Mouse (Mus musculus) forebrain, embryonic 11.5 days (tissue): ENCODE results near the gene Sh2d1b2. TPM values are rescaled to one million over a fixed set of nuclear protein-coding genes. Genes with fewer than 3 reads are reported as not detected.
"Not testable (repeated sequence)": the region's sequence is repeated elsewhere in the genome, so short reads cannot be mapped to it uniquely, and the experiment has no call there.

Source experiments
- ATAC-seq: fragments of 200-750 bp; cut with Nextera tagmentation; replicated peaks from 2 replicates; pipeline ENCODE4 v1.8.0; 2017; ENCODE audit warnings: moderate TSS enrichment; ENCODE audit not compliant: low FRiP score
- DNase-seq: peaks from one replicate; pipeline ENCODE4 v3.0.0-alpha.2; 2017; ENCODE audit warnings: low spot score
- H3K27ac ChIP-seq: fragments of 300-500 bp; sonication (generic); 2 replicates; pipeline ENCODE4 v1.5.1; 2014; ENCODE audit warnings: low read depth, low read length
- H3K27me3 ChIP-seq: fragments of 300-500 bp; sonication (generic); 2 replicates; pipeline ENCODE4 v1.6.1; 2014; ENCODE audit warnings: mild to moderate bottlenecking, low read length, mixed read lengths; ENCODE audit not compliant: control insufficient read depth, insufficient read depth
- H3K36me3 ChIP-seq: fragments of 300-500 bp; sonication (generic); 2 replicates; pipeline ENCODE4 v1.6.1; 2014; ENCODE audit warnings: mild to moderate bottlenecking, low read length, moderate library complexity, mixed read lengths; ENCODE audit not compliant: control insufficient read depth, insufficient read depth
- H3K4me1 ChIP-seq: fragments of 300-500 bp; sonication (generic); replicated peaks from 2 replicates; pipeline ENCODE4 v1.6.1; 2014; ENCODE audit warnings: low read length, mixed read lengths; ENCODE audit not compliant: control insufficient read depth, insufficient read depth
- H3K4me2 ChIP-seq: fragments of 300-500 bp; sonication (generic); 2 replicates; pipeline ENCODE4 v1.6.1; 2014; ENCODE audit warnings: low read depth, mild to moderate bottlenecking, low read length, moderate library complexity, mixed read lengths; ENCODE audit not compliant: severe bottlenecking
- H3K4me3 ChIP-seq: fragments of 300-500 bp; sonication (generic); 2 replicates; pipeline ENCODE4 v1.5.1; 2014; ENCODE audit warnings: low read depth, low read length
- H3K9ac ChIP-seq: fragments of 300-500 bp; sonication (generic); 2 replicates; pipeline ENCODE4 v1.6.1; 2014; ENCODE audit warnings: low read length
- H3K9me3 ChIP-seq: fragments of 300-500 bp; sonication (generic); 2 replicates; pipeline ENCODE4 v1.6.1; 2016; ENCODE audit warnings: low read length, mixed read lengths; ENCODE audit not compliant: control insufficient read depth
- WGBS: fragments of 180-500 bp; shearing (Covaris S2); extraction: QIAGEN DNeasy Blood & Tissue Kit; methylation state at CpG from one replicate; pipeline ENCODE4 v1.1.7; 2014; 5-methylcytosine and 5-hydroxymethylcytosine counted together
- polyA plus RNA-seq: library from polyadenylated mRNA; unstranded; fragments of >200 nt; fragmentation: Nextera tagmentation; extraction: Ambion mirVana; gene quantifications from 2 replicates; pipeline ENCODE4 v1.2.1, GENCODE M21; 2014

Sh2d1b2 gene
- 0.07 TPM in 1 of 2 replicates, not detected in the other for polyA plus RNA-seq

DNA sequence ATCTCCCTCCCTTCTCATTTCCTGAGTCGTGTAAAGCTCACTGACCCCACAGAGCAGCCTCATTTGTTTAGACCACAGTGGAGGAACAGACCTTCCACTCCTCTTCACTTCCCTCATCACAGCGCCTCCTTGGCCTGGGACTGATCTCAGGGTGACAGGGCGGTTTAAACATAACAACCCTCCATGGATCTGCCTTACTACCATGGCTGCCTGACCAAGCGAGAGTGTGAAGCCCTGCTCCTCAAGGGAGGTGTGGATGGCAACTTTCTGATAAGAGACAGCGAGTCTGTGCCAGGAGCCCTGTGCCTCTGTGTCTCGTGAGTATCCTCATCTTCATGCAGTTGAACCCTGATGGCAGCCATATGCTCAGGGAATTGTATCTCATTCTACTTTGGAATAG lies at the start of gene Sh2d1b2:
TSS of gene Sh2d1b2 (plus strand) at position 62 of the 400 bp plus-strand sequence.
- not testable (repeated sequence) for H3K4me1 ChIP-seq, H3K4me2 ChIP-seq, H3K9me3 ChIP-seq, H3K36me3 ChIP-seq, H3K27ac ChIP-seq, H3K9ac ChIP-seq, H3K27me3 ChIP-seq, DNase-seq, ATAC-seq, H3K4me3 ChIP-seq
- 83% methylated on average over 5 of the region's 6 CpGs for WGBS

DNA sequence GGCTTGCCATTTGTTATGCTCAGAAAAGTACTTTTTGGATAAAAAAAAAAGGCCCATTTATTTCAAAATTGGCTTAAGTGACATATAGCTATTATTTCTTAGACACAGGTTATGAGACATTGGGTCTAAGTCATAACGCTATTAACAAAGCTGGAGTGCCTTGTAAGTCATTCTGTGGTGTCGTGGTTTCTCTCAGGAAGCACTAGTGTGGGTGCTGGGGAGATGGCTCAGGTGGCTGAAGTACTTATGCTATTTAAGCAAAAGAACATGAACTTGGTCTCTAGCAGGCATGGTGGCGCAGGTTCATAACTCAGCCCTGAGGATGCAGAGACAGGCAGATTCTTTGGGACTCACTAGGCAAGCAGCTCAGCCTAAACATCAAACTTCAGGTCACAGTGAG lies 47.4 kb upstream of the Sh2d1b2 start:
- no peak overlapping the region for H3K9ac ChIP-seq
- 90% methylated on average over 3 of the region's 3 CpGs for WGBS
- no peak overlapping the region for H3K4me3 ChIP-seq
- H3K36me3 ChIP-seq, result no peaks in the 10 kb centered on the region
- no peaks in the 10 kb centered on the region for H3K9me3 ChIP-seq
- DNase-seq (no peak), ATAC-seq (no peak)
- H3K27ac ChIP-seq, result no peak overlapping the region
- no peak overlapping the region for H3K4me2 ChIP-seq
- no peaks in the 10 kb centered on the region for H3K27me3 ChIP-seq
- no peaks in the 10 kb centered on the region for H3K4me1 ChIP-seq

DNA sequence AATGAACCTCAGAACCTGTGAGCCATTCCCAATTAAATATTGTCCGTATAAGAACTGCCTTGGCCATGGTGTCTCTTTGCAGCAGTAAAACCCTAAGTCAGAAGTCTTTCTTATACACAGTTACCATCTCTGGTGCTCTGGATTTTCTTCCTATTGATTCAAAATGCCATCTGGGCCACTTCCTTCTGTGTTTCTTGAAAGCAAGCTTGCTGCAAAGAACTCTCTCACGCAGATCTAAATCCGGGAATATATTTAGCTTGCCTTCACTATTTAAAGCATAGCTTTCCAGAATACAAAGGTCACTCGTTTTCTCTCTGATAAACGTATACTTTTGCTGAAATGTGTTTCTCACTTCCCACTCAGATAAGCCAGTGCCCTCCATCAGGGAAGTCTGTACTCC lies 46.0 kb upstream of the Sh2d1b2 start:
- H3K27ac ChIP-seq, result no peak overlapping the region
- no peaks in the 10 kb centered on the region for H3K4me1 ChIP-seq
- no peak overlapping the region for H3K4me2 ChIP-seq
- H3K4me3 ChIP-seq, result no peak overlapping the region
- no peaks in the 10 kb centered on the region for H3K9me3 ChIP-seq
- H3K27me3 ChIP-seq, result no peaks in the 10 kb centered on the region
- H3K36me3 ChIP-seq, result no peaks in the 10 kb centered on the region
- no peak for ATAC-seq
- 89% methylated on average over 5 of the region's 5 CpGs for WGBS
- no peak for DNase-seq
- H3K9ac ChIP-seq, result no peak overlapping the region

DNA sequence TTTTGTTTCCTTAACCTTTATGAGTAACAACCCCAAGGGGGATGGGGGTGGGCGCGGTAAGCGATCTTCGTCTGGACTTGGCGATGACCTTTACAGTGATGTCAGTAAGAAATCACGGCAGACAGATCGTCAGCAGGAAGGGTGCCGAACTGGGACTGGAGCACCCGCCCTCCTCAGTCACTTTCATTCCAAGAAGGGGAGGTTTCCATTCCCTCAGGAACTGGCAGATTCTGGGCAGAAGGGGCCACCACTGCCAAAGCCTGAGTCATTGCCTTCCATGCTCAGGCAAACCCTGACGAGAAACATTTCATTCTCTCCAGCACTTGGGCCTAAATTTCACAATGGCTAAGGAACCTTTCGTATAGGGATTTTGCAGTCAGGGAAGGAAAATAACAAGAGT lies 43.9 kb upstream of the Sh2d1b2 start:
- Histone ChIP-seq H3K27me3 (no peaks in the 10 kb centered on the region), H3K9ac (no peak overlapping the region), H3K4me1 (no peaks in the 10 kb centered on the region), H3K27ac (no peak overlapping the region), H3K36me3 (no peaks in the 10 kb centered on the region), H3K9me3 (no peaks in the 10 kb centered on the region), H3K4me2 (no peak overlapping the region), H3K4me3 (no peak overlapping the region)
- DNase-seq (no peak), ATAC-seq (no peak)
- 87% methylated on average over 11 of the region's 11 CpGs for WGBS

DNA sequence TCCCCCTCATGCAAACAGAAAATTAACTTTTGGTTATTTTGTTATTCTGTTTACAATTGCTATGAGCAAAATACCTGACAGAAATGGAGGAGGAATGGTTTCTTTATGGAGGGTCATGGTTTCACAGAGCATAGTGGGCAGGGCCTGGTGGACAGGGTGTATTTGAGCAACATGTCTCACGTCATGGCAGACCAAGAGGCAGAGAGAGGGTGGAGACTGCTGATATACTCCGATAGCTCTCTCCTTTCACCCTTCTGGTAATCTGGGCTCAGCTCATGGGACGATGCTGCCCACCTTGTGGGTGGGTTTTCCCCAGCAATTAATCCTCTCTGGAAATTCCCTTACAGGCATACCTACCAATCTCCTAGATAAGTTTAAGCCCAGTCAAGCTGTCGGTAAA lies 42.3 kb upstream of the Sh2d1b2 start:
- Histone ChIP-seq H3K36me3 (no peaks in the 10 kb centered on the region; the same call in 1 of the 2 replicates), H3K4me1 (no peaks in the 10 kb centered on the region), H3K9me3 (no peaks in the 10 kb centered on the region), H3K4me3 (no peak overlapping the region), H3K4me2 (no peak overlapping the region), H3K9ac (no peak overlapping the region), H3K27me3 (no peaks in the 10 kb centered on the region), H3K27ac (no peak overlapping the region)
- no peak for DNase-seq
- WGBS, result 86% methylated on average over 4 of the region's 4 CpGs
- ATAC-seq, result no peak

DNA sequence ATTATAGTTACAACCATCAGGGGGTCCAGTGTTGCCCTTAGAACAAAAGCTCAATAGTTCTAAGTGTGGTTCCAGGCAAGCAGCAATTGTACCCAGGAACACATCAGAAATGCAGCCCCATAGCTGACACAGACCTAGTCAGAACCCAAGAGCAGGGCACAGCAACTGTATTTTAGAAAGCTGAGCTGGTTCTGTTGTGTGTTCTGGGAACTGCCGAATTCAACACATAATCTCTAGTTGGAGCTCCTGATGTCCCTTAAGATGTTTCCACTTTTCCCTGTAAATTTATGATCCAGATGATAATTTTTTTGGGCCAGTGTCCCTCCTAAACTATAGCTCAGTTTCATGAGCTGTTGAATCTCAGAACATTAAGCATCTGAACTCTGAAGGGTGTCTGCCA lies 40.6 kb upstream of the Sh2d1b2 start:
- no peaks in the 10 kb centered on the region; the same call in 1 of the 2 replicates for H3K36me3 ChIP-seq
- no peaks in the 10 kb centered on the region for H3K27me3 ChIP-seq
- no peak overlapping the region for H3K4me3 ChIP-seq
- H3K4me2 ChIP-seq, result no peak overlapping the region
- no peak overlapping the region for H3K9ac ChIP-seq
- DNase-seq (no peak), ATAC-seq (no peak)
- WGBS, result 85% methylated on average over 1 of the region's 1 CpGs
- no peaks in the 10 kb centered on the region for H3K4me1 ChIP-seq
- H3K27ac ChIP-seq, result no peak overlapping the region
- H3K9me3 ChIP-seq, result no peaks in the 10 kb centered on the region

DNA sequence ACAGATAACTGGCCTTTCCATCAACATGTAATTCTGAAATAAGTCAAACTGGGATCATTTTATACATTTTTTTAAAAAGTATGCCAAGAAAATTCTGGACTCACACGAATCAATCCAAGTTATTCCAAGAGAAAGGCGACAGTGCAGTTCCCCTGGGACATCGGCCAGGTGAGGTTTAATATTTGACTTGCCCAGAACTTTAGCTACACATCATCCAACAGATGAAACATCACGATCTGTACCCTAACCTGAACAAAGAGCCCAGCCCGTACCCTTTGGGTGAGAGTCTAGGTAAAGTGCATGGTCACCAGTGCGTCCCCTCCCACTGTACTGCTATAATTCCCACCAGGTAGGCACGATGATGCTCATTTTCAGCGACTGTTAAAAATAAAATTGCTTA lies 36.3 kb upstream of the Sh2d1b2 start:
- Histone ChIP-seq H3K4me2 (no peak overlapping the region), H3K4me3 (no peak overlapping the region), H3K27ac (no peak overlapping the region), H3K36me3 (peaks cover 3% of the 10 kb centered on the region), H3K9me3 (no peaks in the 10 kb centered on the region), H3K9ac (no peak overlapping the region), H3K27me3 (no peaks in the 10 kb centered on the region), H3K4me1 (no peaks in the 10 kb centered on the region)
- DNase-seq (no peak), ATAC-seq (no peak)
- 93% methylated on average over 8 of the region's 8 CpGs for WGBS

DNA sequence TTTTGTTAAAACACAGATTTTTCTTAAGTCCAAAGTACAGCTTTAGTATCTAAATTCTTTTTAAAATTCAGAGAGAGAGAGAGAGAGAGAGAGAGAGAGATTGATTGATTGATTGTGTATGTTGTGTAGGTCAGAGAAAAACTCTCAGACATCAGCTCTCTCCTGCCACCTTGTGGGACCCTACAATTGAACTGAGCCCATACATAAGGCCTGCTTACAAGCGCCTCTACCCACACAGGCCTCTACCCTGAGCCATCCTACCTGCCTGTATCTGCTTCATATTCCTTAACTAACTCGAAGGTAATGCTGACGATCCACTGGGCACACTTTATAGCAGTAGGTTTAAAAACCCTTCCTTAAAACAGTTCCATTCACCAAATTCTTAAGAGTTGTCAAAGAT lies 32.2 kb upstream of the Sh2d1b2 start:
- no peak for DNase-seq

DNA sequence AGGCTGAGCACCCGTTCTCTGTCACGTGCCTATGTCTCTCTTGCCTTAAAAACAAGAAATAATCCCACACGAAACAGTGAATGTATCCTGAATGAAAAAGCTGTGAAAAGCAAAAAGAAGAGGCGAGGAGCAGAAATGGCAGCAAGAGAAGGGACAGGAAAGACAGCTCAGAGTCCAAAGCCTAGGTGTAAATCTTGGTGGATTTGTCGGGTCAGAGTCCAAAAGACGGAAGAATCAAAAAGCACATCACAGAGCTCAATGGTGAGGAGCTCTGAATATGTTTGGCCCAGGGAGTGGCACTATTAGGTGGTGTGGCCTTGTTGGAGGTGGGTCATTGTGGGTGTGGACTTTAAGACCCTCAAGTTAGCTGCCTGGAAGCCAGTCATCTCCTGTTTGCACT lies 26.2 kb upstream of the Sh2d1b2 start:
- 94% methylated on average over 6 of the region's 6 CpGs for WGBS
- Histone ChIP-seq H3K4me2 (no peak overlapping the region), H3K4me3 (no peak overlapping the region)

More for the DNA sequence above, 32.2 kb upstream of the Sh2d1b2 start:
- no peak overlapping the region for H3K27ac ChIP-seq
- ATAC-seq, result no peak
- H3K9ac ChIP-seq, result no peak overlapping the region
- WGBS, result 74% methylated on average over 3 of the region's 3 CpGs
- no peaks in the 10 kb centered on the region for H3K4me1 ChIP-seq
- H3K4me2 ChIP-seq, result no peak overlapping the region
- H3K36me3 ChIP-seq, result peaks cover 7% of the 10 kb centered on the region
- H3K27me3 ChIP-seq, result no peaks in the 10 kb centered on the region
- H3K4me3 ChIP-seq, result no peak overlapping the region
- H3K9me3 ChIP-seq, result no peaks in the 10 kb centered on the region

More for the DNA sequence above, 26.2 kb upstream of the Sh2d1b2 start:
- Histone ChIP-seq H3K27me3 (no peaks in the 10 kb centered on the region), H3K4me1 (no peaks in the 10 kb centered on the region), H3K36me3 (peaks cover 13% of the 10 kb centered on the region), H3K9me3 (no peaks in the 10 kb centered on the region), H3K27ac (no peak overlapping the region), H3K9ac (no peak overlapping the region)
- DNase-seq (no peak), ATAC-seq (no peak)
